Mouse (Mus musculus): Measurements from ENCODE around the gene Faf2. TPM values are rescaled to one million over a fixed set of nuclear protein-coding genes. Genes with fewer than 3 reads are reported as not detected.

Gene Faf2
- polyA plus RNA-seq, 2 experiments: 50.1 to 99.2 TPM

DNA sequence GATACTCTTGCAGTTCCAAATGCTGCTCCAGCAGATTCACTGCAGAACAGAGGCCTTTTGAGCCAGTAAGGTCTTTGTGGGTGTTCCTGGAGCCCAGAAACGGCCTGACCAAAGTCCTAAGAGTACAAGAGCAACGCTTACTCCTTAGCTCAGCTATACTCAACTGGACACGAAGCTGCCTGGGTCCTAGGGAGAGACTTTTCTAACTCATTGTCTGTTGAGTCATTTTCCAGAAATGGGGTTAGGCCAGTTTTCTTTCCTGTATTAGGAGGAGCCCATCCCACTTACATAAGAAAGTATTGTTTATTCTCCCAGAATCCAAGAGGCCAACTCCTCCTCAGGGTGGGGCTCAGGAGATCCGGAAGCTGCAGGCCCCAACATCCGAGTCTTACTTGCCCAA, 16.2 kb upstream of the Faf2 start:
- no peak overlapping the region for H3K27ac ChIP-seq (replicated peaks; ENCODE audit: low read depth, low read length)
- DNase-seq (ENCODE audit: low spot score) (no peak), ATAC-seq (ENCODE audit: low FRiP score, low read depth) (no peak)
- H3K36me3 ChIP-seq (ENCODE audit: control insufficient read depth, insufficient read depth, low read length): 0 out of 2 replicates have a peak, but pooled peaks cover 3% of the 10 kb centered on the region
- TF ChIP-seq POLR2A (IDR thresholded peaks at IDR 0.05; ENCODE audit: borderline replicate concordance, extremely low read depth, insufficient read depth, insufficient read length): no peak
- H3K9me3 ChIP-seq (ENCODE audit: control insufficient read depth, low read length): no peaks in the 10 kb centered on the region
- peaks cover 13% of the 10 kb centered on the region; the same call in 1 of the 2 replicates for H3K4me1 ChIP-seq (ENCODE audit: control insufficient read depth, insufficient read depth, low read length)
- no peak overlapping the region for H3K9ac ChIP-seq (ENCODE audit: low read depth, low read length, severe bottlenecking)
- H3K27me3 ChIP-seq (ENCODE audit: control insufficient read depth, insufficient read depth, low read length): no peaks in the 10 kb centered on the region
- H3K4me2 ChIP-seq (replicated peaks; ENCODE audit: low read depth, low read length, severe bottlenecking): no peak overlapping the region
- no peak overlapping the region for H3K4me3 ChIP-seq (replicated peaks; ENCODE audit: low read length)
- 81% methylated on average over 5 of the region's 5 CpGs for WGBS

- 65% methylated on average over 5 of the region's 5 CpGs for WGBS
- Histone ChIP-seq H3K4me2 (replicated peaks; ENCODE audit: low read depth, low read length, severe bottlenecking) (no peak overlapping the region), H3K4me1 (ENCODE audit: control insufficient read depth, insufficient read depth, low read length) (peaks cover 14% of the 10 kb centered on the region; the same call in 1 of the 2 replicates), H3K4me3 (replicated peaks; ENCODE audit: low read length) (no peak overlapping the region), H3K9me3 (ENCODE audit: control insufficient read depth, low read length) (no peaks in the 10 kb centered on the region), H3K27ac (replicated peaks; ENCODE audit: low read depth, low read length) (no peak overlapping the region), H3K9ac (ENCODE audit: low read depth, low read length, severe bottlenecking) (no peak overlapping the region), H3K27me3 (ENCODE audit: control insufficient read depth, insufficient read depth, low read length) (no peaks in the 10 kb centered on the region), H3K36me3 (ENCODE audit: control insufficient read depth, insufficient read depth, low read length) (0 out of 2 replicates have a peak, but pooled peaks cover 3% of the 10 kb centered on the region)
- no peak for TF ChIP-seq POLR2A (IDR thresholded peaks at IDR 0.05; ENCODE audit: borderline replicate concordance, extremely low read depth, insufficient read depth, insufficient read length)
- DNase-seq (ENCODE audit: low spot score) (no peak), ATAC-seq (ENCODE audit: low FRiP score, low read depth) (no peak)
Observed at GRCm38 (mm10) chr13:54607204-54607603, 14.4 kb upstream of the Faf2 start.

GRCm38 (mm10) chr13:54608002-54608401, 13.6 kb upstream of the Faf2 start:
- WGBS: 74% methylated on average over 3 of the region's 3 CpGs
- ATAC-seq (ENCODE audit: low FRiP score, low read depth) (no peak), DNase-seq (ENCODE audit: low spot score) (no peak)
- H3K4me1 ChIP-seq (ENCODE audit: control insufficient read depth, insufficient read depth, low read length): peaks cover 11% of the 10 kb centered on the region; the same call in 1 of the 2 replicates
- H3K4me3 ChIP-seq (replicated peaks; ENCODE audit: low read length): no peak overlapping the region
- no peaks in the 10 kb centered on the region for H3K9me3 ChIP-seq (ENCODE audit: control insufficient read depth, low read length)
- H3K4me2 ChIP-seq (replicated peaks; ENCODE audit: low read depth, low read length, severe bottlenecking): no peak overlapping the region
- no peak overlapping the region for H3K27ac ChIP-seq (replicated peaks; ENCODE audit: low read depth, low read length)
- 0 out of 2 replicates have a peak, but pooled peaks cover 3% of the 10 kb centered on the region for H3K36me3 ChIP-seq (ENCODE audit: control insufficient read depth, insufficient read depth, low read length)
- H3K9ac ChIP-seq (ENCODE audit: low read depth, low read length, severe bottlenecking): no peak overlapping the region
- no peak for TF ChIP-seq POLR2A (IDR thresholded peaks at IDR 0.05; ENCODE audit: borderline replicate concordance, extremely low read depth, insufficient read depth, insufficient read length)
- H3K27me3 ChIP-seq (ENCODE audit: control insufficient read depth, insufficient read depth, low read length): no peaks in the 10 kb centered on the region

- no peak overlapping the region for H3K9ac ChIP-seq (ENCODE audit: low read depth, low read length, severe bottlenecking)
- ATAC-seq (ENCODE audit: low FRiP score, low read depth) (no peak), DNase-seq (ENCODE audit: low spot score) (no peak)
- H3K27ac ChIP-seq (replicated peaks; ENCODE audit: low read depth, low read length): no peak overlapping the region
- H3K36me3 ChIP-seq (ENCODE audit: control insufficient read depth, insufficient read depth, low read length): no peaks in the 10 kb centered on the region
- WGBS: 24% methylated on average over 8 of the region's 8 CpGs
- no peak for TF ChIP-seq POLR2A (IDR thresholded peaks at IDR 0.05; ENCODE audit: borderline replicate concordance, extremely low read depth, insufficient read depth, insufficient read length)
- no peaks in the 10 kb centered on the region for H3K9me3 ChIP-seq (ENCODE audit: control insufficient read depth, low read length)
- H3K27me3 ChIP-seq (ENCODE audit: control insufficient read depth, insufficient read depth, low read length): no peaks in the 10 kb centered on the region
- no peak overlapping the region for H3K4me3 ChIP-seq (replicated peaks; ENCODE audit: low read length)
- no peak overlapping the region for H3K4me2 ChIP-seq (replicated peaks; ENCODE audit: low read depth, low read length, severe bottlenecking)
- peaks cover 4% of the 10 kb centered on the region; the same call in 1 of the 2 replicates for H3K4me1 ChIP-seq (ENCODE audit: control insufficient read depth, insufficient read depth, low read length)
Observed at GRCm38 (mm10) chr13:54608666-54609065, 12.9 kb upstream of the Faf2 start.

- ATAC-seq (ENCODE audit: low FRiP score, low read depth) (no peak), DNase-seq (ENCODE audit: low spot score) (no peak)
- 19% methylated on average over 1 of the region's 1 CpGs for WGBS
- no peak for TF ChIP-seq POLR2A (IDR thresholded peaks at IDR 0.05; ENCODE audit: borderline replicate concordance, extremely low read depth, insufficient read depth, insufficient read length)
- H3K9me3 ChIP-seq (ENCODE audit: control insufficient read depth, low read length): no peaks in the 10 kb centered on the region
- H3K27me3 ChIP-seq (ENCODE audit: control insufficient read depth, insufficient read depth, low read length): no peaks in the 10 kb centered on the region
- H3K4me1 ChIP-seq (ENCODE audit: control insufficient read depth, insufficient read depth, low read length): peaks cover 4% of the 10 kb centered on the region; the same call in 1 of the 2 replicates
- no peak overlapping the region for H3K4me2 ChIP-seq (replicated peaks; ENCODE audit: low read depth, low read length, severe bottlenecking)
- no peak overlapping the region for H3K4me3 ChIP-seq (replicated peaks; ENCODE audit: low read length)
- H3K27ac ChIP-seq (replicated peaks; ENCODE audit: low read depth, low read length): no peak overlapping the region
- no peak overlapping the region for H3K9ac ChIP-seq (ENCODE audit: low read depth, low read length, severe bottlenecking)
- no peaks in the 10 kb centered on the region for H3K36me3 ChIP-seq (ENCODE audit: control insufficient read depth, insufficient read depth, low read length)
Observed at GRCm38 (mm10) chr13:54609301-54609700, 12.3 kb upstream of the Faf2 start.

- DNase-seq (ENCODE audit: low spot score) (no peak), ATAC-seq (ENCODE audit: low FRiP score, low read depth) (no peak)
- WGBS: 11% methylated on average over 13 of the region's 13 CpGs
- H3K27ac ChIP-seq (replicated peaks; ENCODE audit: low read depth, low read length): no peak overlapping the region
- H3K4me2 ChIP-seq (replicated peaks; ENCODE audit: low read depth, low read length, severe bottlenecking): peak overlapping the region; percentile 79
- H3K4me1 ChIP-seq (ENCODE audit: control insufficient read depth, insufficient read depth, low read length): peaks cover 4% of the 10 kb centered on the region; the same call in 1 of the 2 replicates
- H3K4me3 ChIP-seq (replicated peaks; ENCODE audit: low read length): peak overlapping the region; percentile 52
- H3K27me3 ChIP-seq (ENCODE audit: control insufficient read depth, insufficient read depth, low read length): no peaks in the 10 kb centered on the region
- TF ChIP-seq POLR2A (IDR thresholded peaks at IDR 0.05; ENCODE audit: borderline replicate concordance, extremely low read depth, insufficient read depth, insufficient read length): no peak
- H3K9ac ChIP-seq (ENCODE audit: low read depth, low read length, severe bottlenecking): peak overlapping the region; percentile 60
- no peaks in the 10 kb centered on the region for H3K36me3 ChIP-seq (ENCODE audit: control insufficient read depth, insufficient read depth, low read length)
- H3K9me3 ChIP-seq (ENCODE audit: control insufficient read depth, low read length): no peaks in the 10 kb centered on the region
Observed at GRCm38 (mm10) chr13:54610613-54610971, 11.0 kb upstream of the Faf2 start.

All from limb, embryonic 14.5 days (tissue).